Mouse (Mus musculus) kidney, postnatal 0 days (tissue): ENCODE data around the gene Faim2. TPM values are rescaled to one million over a fixed set of nuclear protein-coding genes. Genes with fewer than 3 reads are reported as not detected.

Source experiments
- ATAC-seq: fragments of 200-750 bp; cut with Nextera tagmentation; replicated peaks from 2 replicates; pipeline ENCODE4 v1.8.0; 2017; ENCODE audit warnings: low read depth, moderate number of reproducible peaks, moderate TSS enrichment, moderate library complexity; ENCODE audit not compliant: low FRiP score
- DNase-seq: peaks from one replicate; pipeline ENCODE4 v3.0.0-alpha.2; 2016; ENCODE audit warnings: low spot score
- H3K27ac ChIP-seq: fragments of 300-500 bp; sonication (generic); 2 replicates; pipeline ENCODE4 v1.5.1; 2014; ENCODE audit warnings: mild to moderate bottlenecking
- H3K27me3 ChIP-seq: fragments of 300-500 bp; sonication (generic); 2 replicates; pipeline ENCODE4 v1.6.1; 2014; ENCODE audit warnings: low read length, mixed read lengths; ENCODE audit not compliant: insufficient read depth
- H3K36me3 ChIP-seq: fragments of 300-500 bp; sonication (generic); 2 replicates; pipeline ENCODE4 v1.6.1; 2014; ENCODE audit warnings: low read length, mixed read lengths; ENCODE audit not compliant: insufficient read depth
- H3K4me1 ChIP-seq: fragments of 300-500 bp; sonication (generic); replicated peaks from 2 replicates; pipeline ENCODE4 v1.6.1; 2014; ENCODE audit warnings: antibody characterized with exemption, low read length, mixed read lengths; ENCODE audit not compliant: insufficient read depth
- H3K4me2 ChIP-seq: fragments of 300-500 bp; sonication (generic); 2 replicates; pipeline ENCODE4 v1.6.1; 2014; ENCODE audit warnings: mild to moderate bottlenecking, low read length, moderate library complexity, mixed read lengths
- H3K4me3 ChIP-seq: fragments of 300-500 bp; sonication (generic); replicated peaks from 2 replicates; pipeline ENCODE4 v1.5.1; 2014; ENCODE audit warnings: low read depth, low read length
- H3K9ac ChIP-seq: fragments of 300-500 bp; sonication (generic); 2 replicates; pipeline ENCODE4 v1.6.1; 2014; ENCODE audit warnings: low read depth, low read length
- H3K9me3 ChIP-seq: fragments of 300-500 bp; sonication (generic); replicated peaks from 2 replicates; pipeline ENCODE4 v1.6.1; 2016; ENCODE audit warnings: low read length, inconsistent platforms, mixed read lengths
- CTCF ChIP-seq: IDR thresholded peaks from 2 replicates; pipeline ENCODE4 v1.5.1; 2016; ENCODE audit warnings: antibody characterized with exemption, low read depth, mild to moderate bottlenecking, moderate library complexity
- WGBS: fragments of 180-500 bp; shearing (Covaris S2); extraction: QIAGEN DNeasy Blood & Tissue Kit; methylation state at CpG from one replicate; pipeline ENCODE4 v1.1.7; 2014; 5-methylcytosine and 5-hydroxymethylcytosine counted together
- polyA plus RNA-seq: library from polyadenylated mRNA; unstranded; fragments of >200 nt; fragmentation: Nextera tagmentation; extraction: Ambion mirVana; gene quantifications from 2 replicates; pipeline ENCODE4 v1.2.1, GENCODE M21; 2015

Faim2 gene
- polyA plus RNA-seq, 1 experiment from 2014 or later = 0.26 TPM

GRCm38 (mm10) chr15:99498356-99498755 is 29.6 kb downstream of the Faim2 start:
- Histone ChIP-seq H3K9me3 (no peaks in the 10 kb centered on the region), H3K4me1 (peaks cover 25% of the 10 kb centered on the region), H3K9ac (no peak overlapping the region), H3K4me2 (peak overlapping the region; percentile 3; the same call in 1 of the 2 replicates), H3K27ac (peak overlapping the region; percentile 70), H3K36me3 (no peaks in the 10 kb centered on the region), H3K4me3 (no peak overlapping the region), H3K27me3 (no peaks in the 10 kb centered on the region)
- DNase-seq (no peak), ATAC-seq (no peak)
- WGBS = 48% methylated on average over 4 of the region's 4 CpGs
- no peak for TF ChIP-seq CTCF

- H3K9ac ChIP-seq = no peak overlapping the region
- no peak; the same call in 1 of the 2 replicates for ATAC-seq
- WGBS = 25% methylated on average over 12 of the region's 12 CpGs
- no peak overlapping the region for H3K4me3 ChIP-seq
- H3K27me3 ChIP-seq = no peaks in the 10 kb centered on the region
- peaks cover 25% of the 10 kb centered on the region for H3K4me1 ChIP-seq
- H3K9me3 ChIP-seq = no peaks in the 10 kb centered on the region
- DNase-seq = peak; percentile 67
- H3K27ac ChIP-seq = peak overlapping the region; percentile 70
- H3K36me3 ChIP-seq = no peaks in the 10 kb centered on the region
- H3K4me2 ChIP-seq = peak overlapping the region; percentile 3; the same call in 1 of the 2 replicates
- TF ChIP-seq CTCF = no peak
These were observed 30.3 kb downstream of the Faim2 start for GRCm38 (mm10) chr15:99497527-99498242.

DNA sequence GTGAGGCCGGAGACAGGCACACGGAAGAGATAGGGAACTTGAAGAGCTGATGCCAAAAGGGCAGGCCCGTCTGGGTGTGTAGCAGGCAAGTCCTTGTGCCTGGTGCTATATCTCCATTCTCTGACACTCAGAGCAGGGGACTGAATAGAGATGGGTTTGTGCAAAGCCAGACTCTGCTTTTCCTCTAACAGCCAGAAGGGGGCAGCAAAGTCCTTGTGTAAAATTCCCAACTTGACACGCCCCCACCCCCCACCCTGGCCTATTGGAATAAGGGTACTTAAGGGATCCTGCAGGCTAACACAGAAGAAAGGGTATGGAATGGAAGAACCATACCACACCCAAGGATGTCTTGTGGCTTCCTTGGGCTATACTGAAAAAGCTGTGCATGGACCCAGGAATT is 30.9 kb downstream of the Faim2 start:
- H3K27ac ChIP-seq = peak overlapping the region; percentile 55; the same call in 1 of the 2 replicates
- H3K9me3 ChIP-seq = no peaks in the 10 kb centered on the region
- H3K4me3 ChIP-seq = no peak overlapping the region
- no peaks in the 10 kb centered on the region for H3K36me3 ChIP-seq
- H3K4me2 ChIP-seq = no peak overlapping the region
- peaks cover 23% of the 10 kb centered on the region for H3K4me1 ChIP-seq
- H3K9ac ChIP-seq = no peak overlapping the region
- ATAC-seq (no peak; the same call in 1 of the 2 replicates), DNase-seq (peak; percentile 89)
- 11% methylated on average over 4 of the region's 4 CpGs for WGBS
- peak; percentile 93 for TF ChIP-seq CTCF
- no peaks in the 10 kb centered on the region for H3K27me3 ChIP-seq

- H3K27me3 ChIP-seq = no peaks in the 10 kb centered on the region
- no peak overlapping the region for H3K9ac ChIP-seq
- WGBS = 68% methylated on average over 6 of the region's 6 CpGs
- DNase-seq (no peak), ATAC-seq (no peak)
- no peak overlapping the region for H3K27ac ChIP-seq
- H3K36me3 ChIP-seq = no peaks in the 10 kb centered on the region
- H3K9me3 ChIP-seq = no peaks in the 10 kb centered on the region
- no peak overlapping the region for H3K4me2 ChIP-seq
- H3K4me1 ChIP-seq = no peaks in the 10 kb centered on the region
- TF ChIP-seq CTCF = no peak
- no peak overlapping the region for H3K4me3 ChIP-seq
These were observed 43.2 kb downstream of the Faim2 start for GRCm38 (mm10) chr15:99484745-99485144.

GRCm38 (mm10) chr15:99475814-99476213 is 52.2 kb downstream of the Faim2 start:
- no peak overlapping the region for H3K9ac ChIP-seq
- no peak overlapping the region for H3K4me2 ChIP-seq
- ATAC-seq (no peak), DNase-seq (no peak)
- no peaks in the 10 kb centered on the region for H3K9me3 ChIP-seq
- no peaks in the 10 kb centered on the region for H3K27me3 ChIP-seq
- H3K4me1 ChIP-seq = no peaks in the 10 kb centered on the region; the same call in 1 of the 2 replicates
- H3K27ac ChIP-seq = no peak overlapping the region
- 67% methylated on average over 1 of the region's 1 CpGs for WGBS
- H3K36me3 ChIP-seq = no peaks in the 10 kb centered on the region
- no peak overlapping the region for H3K4me3 ChIP-seq
- TF ChIP-seq CTCF = no peak

DNA sequence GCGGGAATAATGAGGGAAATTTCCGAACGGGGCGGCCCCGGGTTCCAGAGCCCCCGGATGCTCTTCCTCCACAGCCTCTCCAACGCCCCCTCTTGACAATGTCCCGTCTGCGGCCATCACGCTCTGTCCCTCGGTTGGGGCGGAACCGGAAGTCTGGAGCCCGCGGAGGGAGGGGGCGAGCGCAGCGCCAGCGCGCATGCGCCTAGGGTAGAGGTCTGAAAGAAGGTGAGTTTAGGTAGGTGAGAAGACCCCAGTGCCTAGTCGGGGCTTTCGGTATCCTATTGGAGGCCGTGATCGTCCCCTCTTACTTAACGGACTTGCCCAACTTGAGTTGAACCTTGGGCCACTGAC is 53.4 kb downstream of the Faim2 start, which contains the start of gene Bcdin3d:
Gene Bcdin3d (minus strand): TSS at position 155 of the 351 bp plus-strand sequence.
- WGBS = under 1% methylated on average over 26 of the region's 26 CpGs
- peak within 1 kb of the TSS; percentile 78 for H3K9ac ChIP-seq

More for the DNA sequence above, 53.4 kb downstream of the Faim2 start, which contains the start of gene Bcdin3d:
- Histone ChIP-seq H3K4me3 (peak within 1 kb of the TSS; percentile 61), H3K36me3 (no peaks in the 10 kb centered on the region), H3K27me3 (no peaks in the 10 kb centered on the region), H3K27ac (peak within 1 kb of the TSS; percentile 85), H3K4me2 (peak within 1 kb of the TSS; percentile 69), H3K9me3 (no peaks in the 10 kb centered on the region), H3K4me1 (no peaks in the 10 kb centered on the region; the same call in 1 of the 2 replicates)
- ATAC-seq (peak; percentile 74), DNase-seq (peak; percentile 96)
- TF ChIP-seq CTCF = peak; percentile 58
